8 mouse cellular contexts compared by ENCODE assay signal in the genomic region with DNA sequence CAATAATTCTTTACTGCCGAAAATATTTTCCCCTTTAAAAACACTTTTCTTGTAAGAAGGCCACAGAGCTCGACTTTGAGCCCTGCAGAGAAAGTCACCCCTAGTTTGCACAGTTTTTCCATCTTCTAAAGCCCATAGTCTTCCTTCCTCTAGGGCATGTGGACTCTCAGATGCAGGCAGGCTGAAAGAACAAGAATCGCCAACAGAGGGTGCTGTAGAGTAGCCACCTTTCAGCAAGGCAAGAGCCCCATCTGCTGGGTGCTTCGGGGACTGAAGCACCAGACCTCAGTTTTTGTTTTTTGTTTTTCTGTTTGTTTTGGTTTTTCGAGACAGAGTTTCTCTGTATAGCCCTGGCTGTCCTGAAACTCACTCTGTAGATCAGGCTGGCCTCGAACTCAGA. TPM values are rescaled to one million over a fixed set of nuclear protein-coding genes. Genes with fewer than 3 reads are reported as not detected.
DNase-seq lines count a peak whose midpoint lies in the region; ATAC-seq and TF ChIP-seq lines count a peak whose summit lies in the region.

No protein-coding gene starts in this region.

- H3K79me2 ChIP-seq in heart, adult 2 months (replicated peaks; ENCODE audit: control insufficient read depth, insufficient read depth, low read length) = no peaks in the 10 kb centered on the region

- no peaks in the 10 kb centered on the region for H3K9me3 ChIP-seq in forebrain, embryonic 14.5 days (replicated peaks; ENCODE audit: control insufficient read depth, low read length)
- no peaks in the 10 kb centered on the region for H3K9me3 ChIP-seq in forebrain, embryonic 13.5 days (replicated peaks)

- H3K9ac ChIP-seq in forebrain, embryonic 14.5 days (ENCODE audit: low read length) = no peak overlapping the region
- no peak overlapping the region for H3K9ac ChIP-seq in forebrain, embryonic 13.5 days
- H3K9ac ChIP-seq in heart, adult 2 months (ENCODE audit: low read depth, low read length) = no peak overlapping the region

- H3K4me2 ChIP-seq in forebrain, embryonic 14.5 days (ENCODE audit: low read length) = no peak overlapping the region
- no peak overlapping the region for H3K4me2 ChIP-seq in forebrain, embryonic 13.5 days

- TF ChIP-seq POLR2A in heart, adult 2 months (IDR thresholded peaks at IDR 0.05; ENCODE audit: insufficient read depth, low read depth, low read length) = no peak

- H3K4me3 ChIP-seq in forebrain, embryonic 14.5 days (ENCODE audit: low read depth, low read length) = no peak overlapping the region
- no peak overlapping the region for H3K4me3 ChIP-seq in forebrain, embryonic 13.5 days
- H3K4me3 ChIP-seq in heart, adult 2 months = no peak overlapping the region

- H3K27me3 ChIP-seq in forebrain, embryonic 14.5 days (replicated peaks; ENCODE audit: control insufficient read depth, insufficient read depth, low read length) = no peaks in the 10 kb centered on the region
- H3K27me3 ChIP-seq in forebrain, embryonic 13.5 days = no peaks in the 10 kb centered on the region
- H3K27me3 ChIP-seq in heart, adult 2 months (ENCODE audit: control insufficient read depth, insufficient read depth, low read length) = no peaks in the 10 kb centered on the region

- H3K27ac ChIP-seq in forebrain, embryonic 14.5 days (ENCODE audit: low read depth, low read length) = no peak overlapping the region
- no peak overlapping the region for H3K27ac ChIP-seq in forebrain, embryonic 13.5 days
- no peak overlapping the region for H3K27ac ChIP-seq in heart, adult 2 months

- no peak; the same call in none of the 2 replicates for TF ChIP-seq CTCF in heart, adult 2 months (IDR thresholded peaks at IDR 0.05)

- peaks cover 10% of the 10 kb centered on the region for H3K36me3 ChIP-seq in forebrain, embryonic 14.5 days (ENCODE audit: control insufficient read depth, insufficient read depth, low read length)
- peaks cover 62% of the 10 kb centered on the region for H3K36me3 ChIP-seq in forebrain, embryonic 13.5 days (ENCODE audit: poor library complexity, severe bottlenecking)
- peaks cover 4% of the 10 kb centered on the region; the same call in 1 of the 2 replicates for H3K36me3 ChIP-seq in heart, adult 2 months (ENCODE audit: control insufficient read depth, insufficient read depth, low read length)

- intact Hi-C loops in heart, adult 2 months (cut with DNase I) = loop anchor here (1.0 kb wide), 2 partner anchors 29 to 128 kb away; no protein-coding TSS in a partner anchor

- no peak for ATAC-seq in forebrain, embryonic 14.5 days
- ATAC-seq in forebrain, embryonic 13.5 days = no peak

- peak; percentile 61 for DNase-seq in forebrain, embryonic 14.5 days (ENCODE audit: low spot score)
- peak; percentile 65 for DNase-seq in WW6 (ENCODE audit: low read depth, low spot score)
- peak; percentile 64 to 82 for DNase-seq in cerebellum, postnatal 14 days
- DNase-seq in heart, adult 2 months = peak; percentile 65 to 84
- DNase-seq in layer of hippocampus, adult 9-11 months = peak; percentile 62
- peak; percentile 56 to 82 for DNase-seq in lung, postnatal 4 days
- DNase-seq in spleen, adult 12 weeks (ENCODE audit: low spot score) = peak; percentile 45

- H3K4me1 ChIP-seq in forebrain, embryonic 14.5 days (ENCODE audit: control insufficient read depth, insufficient read depth, low read length) = no peaks in the 10 kb centered on the region
- no peaks in the 10 kb centered on the region for H3K4me1 ChIP-seq in forebrain, embryonic 13.5 days
- no peaks in the 10 kb centered on the region; the same call in 1 of the 2 replicates for H3K4me1 ChIP-seq in heart, adult 2 months (ENCODE audit: control insufficient read depth, insufficient read depth, low read length)

- TF ChIP-seq EP300 in heart, adult 2 months (IDR thresholded peaks at IDR 0.05; ENCODE audit: insufficient read depth, low read depth, low read length) = peak; percentile 92

- WGBS in forebrain, embryonic 14.5 days = 58% methylated on average over 6 of the region's 6 CpGs
- WGBS in forebrain, embryonic 13.5 days = 56% methylated on average over 6 of the region's 6 CpGs
- WGBS in heart, adult 2 months = 44% methylated on average over 6 of the region's 6 CpGs

RNA-seq across cellular contexts. Expression of a gene that starts 25.9 kb away (rescaled TPM):
- polyA plus RNA-seq in forebrain, embryonic 14.5 days (2014; fragmentation: Nextera tagmentation; extraction: Ambion mirVana) = 3.5 and 3.6 TPM in 2 replicates
- polyA plus RNA-seq in forebrain, embryonic 13.5 days (2015; fragmentation: Nextera tagmentation; extraction: Ambion mirVana) = 5.1 and 5.3 TPM in 2 replicates
- total RNA-seq in heart, adult 2 months (2021) = 10 to 100 TPM; 30.4 to 44.1 TPM
- polyA plus RNA-seq in heart, adult 2 months (2012; rRNA removed) = 17.6 and 29.4 TPM in 2 replicates

RNA-seq across cellular contexts. Expression of a gene that starts 26.5 kb away (rescaled TPM):
- 4.0 and 4.2 TPM in 2 replicates for polyA plus RNA-seq in forebrain, embryonic 14.5 days (2014; fragmentation: Nextera tagmentation; extraction: Ambion mirVana)
- polyA plus RNA-seq in forebrain, embryonic 13.5 days (2015; fragmentation: Nextera tagmentation; extraction: Ambion mirVana) = 3.8 and 4.5 TPM in 2 replicates
- total RNA-seq in heart, adult 2 months (2021) = 10 to 100 TPM; 11.5 to 12.9 TPM
- polyA plus RNA-seq in heart, adult 2 months (2012; rRNA removed) = 14.2 and 15.2 TPM in 2 replicates

RNA-seq across cellular contexts. Expression of a gene that starts 45.9 kb away (rescaled TPM):
- polyA plus RNA-seq in forebrain, embryonic 14.5 days (2014; fragmentation: Nextera tagmentation; extraction: Ambion mirVana) = not detected in 2 replicates
- polyA plus RNA-seq in forebrain, embryonic 13.5 days (2015; fragmentation: Nextera tagmentation; extraction: Ambion mirVana) = not detected in 2 replicates
- total RNA-seq in heart, adult 2 months (2021) = not detected
- not detected in 2 replicates for polyA plus RNA-seq in heart, adult 2 months (2012; rRNA removed)
